Mouse (Mus musculus): Measurements from ENCODE around the gene Tm9sf4. TPM values are rescaled to one million over a fixed set of nuclear protein-coding genes. Genes with fewer than 3 reads are reported as not detected.

The Tm9sf4 gene
- total RNA-seq, 1 experiment from 2014 or later, result 104 TPM

DNA sequence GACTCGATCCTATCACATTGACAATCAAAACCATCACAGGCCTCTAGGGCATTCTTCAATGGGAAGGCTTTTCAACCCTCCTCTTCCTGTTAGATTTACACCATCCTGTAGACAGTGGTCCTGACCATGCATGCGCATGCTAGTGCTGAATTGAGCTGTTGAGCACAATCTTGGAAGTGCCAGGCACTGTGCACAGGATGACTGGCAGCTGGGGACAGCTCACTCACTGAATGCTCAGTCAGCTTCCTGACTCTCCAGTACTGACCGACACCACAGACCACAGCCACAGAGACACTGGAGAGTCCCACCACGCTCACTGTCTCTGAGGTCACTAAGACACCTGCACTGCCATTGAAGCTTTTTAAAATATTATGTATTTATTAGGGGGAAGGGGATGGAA lies 54.3 kb downstream of the Tm9sf4 start:
- DNase-seq, result no peak

DNA sequence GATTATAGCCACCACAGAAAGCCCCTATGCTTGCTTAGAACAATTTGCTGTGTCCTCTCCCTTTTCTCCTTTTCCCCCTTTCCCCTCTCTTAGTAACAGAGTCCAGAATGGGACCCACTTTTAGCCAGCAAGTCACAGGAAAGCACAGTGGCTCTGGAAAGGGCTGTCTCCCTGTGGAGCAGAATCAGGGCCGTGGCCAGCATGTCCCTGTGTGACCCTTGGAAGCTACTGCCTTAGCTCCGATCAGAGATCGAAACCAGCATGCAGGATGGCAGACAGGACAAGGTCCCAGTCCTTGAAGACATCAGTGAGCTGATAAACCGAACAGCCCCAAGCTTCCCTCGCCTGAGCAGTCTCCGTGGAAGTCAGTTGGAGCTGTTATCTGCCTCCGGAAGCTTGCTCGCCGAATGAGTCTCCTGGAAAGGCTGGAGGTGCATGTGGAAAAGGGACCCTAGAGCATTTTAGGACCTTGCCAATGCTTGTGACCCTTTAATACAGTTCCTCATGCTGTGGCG lies 56.8 kb downstream of the Tm9sf4 start:
- peak; percentile 46 for DNase-seq

DNA sequence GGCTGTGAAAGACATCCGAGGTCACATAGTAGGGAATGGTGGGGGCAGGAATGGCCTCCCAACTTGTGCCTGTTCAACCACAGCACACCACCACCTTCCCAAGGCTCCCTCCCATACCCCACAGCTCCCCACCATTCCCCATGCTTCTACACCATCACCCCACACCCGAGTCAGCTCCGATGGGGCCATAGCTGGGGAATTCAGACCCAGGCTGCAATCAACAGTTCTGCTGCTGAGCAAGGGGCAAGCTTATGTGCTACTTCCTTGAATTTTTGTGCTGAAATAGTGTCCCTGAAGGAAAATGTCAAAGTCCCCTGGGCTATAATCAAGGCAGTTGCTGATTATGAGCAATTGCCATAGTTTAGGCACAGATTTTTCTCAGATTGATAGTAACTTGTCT lies 57.4 kb downstream of the Tm9sf4 start:
- DNase-seq, result no peak

DNA sequence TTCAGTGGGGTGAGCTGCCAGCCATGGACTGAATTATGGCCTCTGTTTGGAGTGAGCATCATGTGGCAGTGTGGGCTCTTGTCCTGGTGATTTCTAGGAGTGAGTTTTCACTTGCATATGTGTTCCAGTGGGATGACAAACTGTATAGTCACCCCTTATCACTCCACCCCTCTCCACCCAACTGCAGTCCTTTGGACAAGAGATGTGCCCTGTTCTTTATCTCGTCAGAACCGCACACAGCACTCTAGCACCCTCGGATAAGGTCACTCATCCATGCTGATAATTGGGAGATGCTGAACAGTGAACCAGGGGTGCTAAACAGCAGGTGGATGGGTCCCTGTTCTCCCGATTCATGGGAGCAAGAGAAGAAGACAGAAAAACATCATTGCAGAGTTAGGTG lies 60.5 kb downstream of the Tm9sf4 start:
- no peak for DNase-seq

DNA sequence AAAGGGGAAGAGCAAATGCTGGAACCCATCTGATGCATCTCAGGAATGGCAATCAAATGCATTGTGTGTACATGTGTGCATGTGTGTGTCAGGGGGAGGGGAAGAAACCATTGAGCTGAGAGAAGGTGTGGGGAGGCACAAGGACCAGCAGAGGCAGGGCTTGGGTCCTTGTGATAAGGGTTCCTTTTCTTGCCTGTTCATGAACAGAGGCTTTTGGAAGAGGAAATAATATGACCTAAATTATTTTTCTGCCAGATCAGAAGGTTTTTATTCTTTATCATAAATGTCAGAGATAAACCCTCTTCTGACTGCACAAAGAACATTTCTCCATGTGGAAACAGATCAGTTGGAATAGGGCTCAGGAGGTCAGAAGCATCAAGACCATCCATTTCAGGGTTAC lies 61.0 kb downstream of the Tm9sf4 start:
- no peak for DNase-seq

DNA sequence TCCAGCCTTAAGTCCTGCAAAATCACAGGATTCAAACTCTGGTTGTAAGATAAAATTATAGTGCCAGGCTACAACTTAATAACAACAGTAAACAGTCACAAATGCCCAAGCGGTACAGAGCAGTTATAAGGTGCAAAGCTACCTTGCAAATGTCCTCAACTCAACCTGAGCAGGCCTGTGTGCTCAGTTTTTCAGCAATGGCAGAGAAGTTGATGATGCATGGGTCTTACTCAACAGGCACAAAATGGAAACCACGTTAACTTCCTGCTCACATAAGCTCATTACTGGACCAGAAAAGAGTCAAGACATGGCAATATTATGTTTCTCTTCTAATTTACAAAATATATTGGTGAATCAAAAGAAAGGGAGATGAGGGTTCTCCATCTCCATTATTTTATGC lies 61.5 kb downstream of the Tm9sf4 start:
- DNase-seq, result no peak

DNA sequence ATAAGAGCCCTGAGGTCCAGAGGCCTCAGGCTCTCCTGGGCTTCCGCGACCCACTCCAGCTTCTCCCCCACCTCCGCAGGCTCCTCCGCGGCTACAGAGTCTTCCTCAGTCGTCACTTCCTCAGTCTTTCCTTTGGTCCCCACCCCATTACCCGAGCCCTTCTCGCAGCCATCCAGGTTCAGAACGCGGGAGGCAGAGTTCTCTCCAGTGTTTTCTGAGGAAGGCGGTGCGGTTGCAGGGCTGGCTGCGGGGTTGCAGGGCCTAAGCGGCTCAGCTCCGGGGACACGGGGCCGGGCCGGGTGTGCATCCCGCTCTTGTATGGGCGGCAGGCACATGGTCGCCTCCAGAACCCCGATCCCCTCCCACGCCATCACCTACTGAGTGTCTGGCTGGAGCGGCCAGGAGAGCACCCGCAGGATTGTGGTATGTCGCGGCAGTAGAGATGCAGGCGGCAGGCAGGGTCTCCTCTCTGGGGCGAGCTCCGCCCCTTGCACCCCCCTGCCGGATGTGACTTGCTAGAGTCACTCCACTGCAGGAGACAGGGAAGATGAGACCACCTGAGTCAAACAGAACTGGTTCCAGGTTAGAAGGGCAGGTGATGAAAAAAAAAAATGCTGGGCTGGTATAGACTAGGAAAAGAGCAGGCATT lies 64.0 kb downstream of the Tm9sf4 start, which contains the start of gene Tspyl3:
Tspyl3 (minus strand) TSS at position 496 of the 649 bp plus-strand sequence.
- peak; percentile 62 for DNase-seq

DNA sequence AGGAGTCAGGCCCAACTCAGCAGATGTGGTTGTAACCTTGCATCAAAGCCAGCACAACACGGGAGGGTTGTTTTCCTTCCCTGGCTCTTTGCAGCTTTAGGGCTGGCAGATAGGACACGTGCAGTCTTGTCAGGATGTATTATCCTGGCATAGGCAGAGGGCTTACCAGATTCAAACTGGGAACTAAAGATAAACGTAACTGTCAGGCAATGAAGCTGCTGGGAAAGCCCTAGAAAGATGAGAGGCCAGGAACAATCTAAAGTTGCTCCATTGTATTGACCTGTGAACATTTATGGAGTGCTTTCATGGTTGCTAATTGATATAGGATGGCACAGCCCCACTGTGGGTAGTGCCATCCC lies 64.5 kb downstream of the Tm9sf4 start:
- DNase-seq, result no peak

DNA sequence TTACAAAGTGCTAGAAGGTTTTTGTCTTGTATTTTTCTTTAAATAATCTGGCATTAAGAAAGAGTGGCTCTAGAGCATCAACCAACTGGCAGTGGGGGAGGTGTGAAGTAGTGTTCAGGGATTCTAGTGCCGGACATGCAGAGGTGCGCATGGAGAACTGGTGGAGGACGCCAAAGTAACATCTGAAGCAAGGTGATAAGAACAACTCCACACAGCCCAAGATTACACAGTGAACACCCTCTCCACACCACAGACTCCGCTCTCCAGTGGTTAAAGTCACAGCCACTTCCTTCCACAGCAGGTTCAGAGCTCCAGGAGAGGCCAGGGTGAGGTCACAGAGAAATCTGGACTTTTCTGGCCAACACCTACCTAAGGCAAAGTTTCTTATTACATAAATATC lies 66.9 kb downstream of the Tm9sf4 start:
- no peak for DNase-seq

DNA sequence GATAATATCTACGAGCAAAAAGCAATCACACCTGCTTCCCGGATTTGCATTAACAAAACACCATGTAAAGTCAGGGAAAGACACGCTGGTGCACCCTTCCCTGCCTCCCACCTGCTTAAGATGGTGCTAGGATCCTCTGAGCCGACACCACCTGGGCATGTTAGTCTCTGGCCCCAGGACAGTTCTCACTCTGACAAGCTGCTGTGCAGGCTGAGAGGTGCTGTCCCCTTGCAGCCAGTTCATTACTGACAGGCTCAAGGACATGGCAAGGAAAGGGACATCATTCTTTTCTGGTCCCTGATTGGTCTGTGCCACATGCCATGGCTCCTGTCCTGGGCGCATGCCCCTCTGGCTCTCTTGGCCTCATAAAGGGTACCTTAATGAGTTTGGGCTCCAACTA lies 67.4 kb downstream of the Tm9sf4 start:
- DNase-seq, result no peak

DNA sequence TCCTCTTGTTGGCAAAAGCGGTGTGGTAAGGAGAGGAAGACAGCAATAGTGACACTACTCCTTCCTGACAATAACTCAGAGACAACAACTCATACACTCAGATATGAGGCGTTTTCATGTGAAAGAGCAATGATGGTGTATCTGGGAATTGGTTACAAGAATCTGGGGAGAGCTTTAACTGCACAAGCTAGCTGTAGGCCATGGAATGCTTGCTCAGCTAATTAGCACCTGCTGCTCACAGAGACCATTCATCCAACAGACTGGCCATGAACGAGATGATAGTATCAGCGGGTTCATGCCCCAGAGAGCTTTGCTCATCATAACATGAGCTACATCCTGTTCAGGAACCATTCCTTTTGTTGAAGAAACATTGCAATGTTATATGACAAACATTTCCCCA lies 76.1 kb downstream of the Tm9sf4 start:
- DNase-seq, result no peak

DNA sequence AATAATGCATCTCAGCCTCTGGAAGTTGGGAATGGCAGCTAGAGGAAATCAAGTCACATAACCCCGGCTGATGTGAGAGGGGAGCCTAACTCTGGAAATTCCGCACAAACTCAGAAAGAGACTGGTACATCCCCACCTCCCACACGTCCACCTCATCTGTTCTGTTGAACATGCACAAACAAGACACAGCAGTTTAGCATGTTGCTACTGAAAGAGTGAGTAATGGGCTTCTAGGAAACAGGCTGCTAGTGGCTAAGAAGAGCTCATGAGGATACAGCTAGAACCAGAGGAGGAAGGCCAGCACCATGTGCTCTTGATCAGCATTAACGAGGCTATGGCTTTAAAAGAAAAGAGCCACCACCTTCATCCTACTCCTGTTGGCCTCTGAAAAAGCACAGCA lies 76.8 kb downstream of the Tm9sf4 start:
- DNase-seq, result no peak

DNA sequence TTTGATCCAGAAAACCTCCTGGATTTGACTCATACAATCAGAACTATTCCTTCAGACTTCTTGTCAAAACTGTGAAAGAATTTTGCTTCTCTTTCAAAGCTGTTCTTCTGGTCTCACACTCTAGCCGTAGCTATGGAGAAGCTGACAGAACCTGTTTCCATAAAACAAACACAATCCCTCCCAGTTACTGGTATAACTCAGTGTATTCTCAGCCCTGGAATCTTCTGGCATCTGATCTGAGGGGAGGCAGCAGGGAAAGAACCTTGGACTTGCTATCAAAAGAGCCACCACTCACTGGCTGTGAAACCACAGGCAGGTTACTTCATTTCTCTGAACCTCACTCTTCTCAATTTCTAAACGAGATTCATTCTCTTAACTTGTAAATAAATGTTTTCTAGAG lies 77.3 kb downstream of the Tm9sf4 start:
- peak; percentile 67 for DNase-seq

DNA sequence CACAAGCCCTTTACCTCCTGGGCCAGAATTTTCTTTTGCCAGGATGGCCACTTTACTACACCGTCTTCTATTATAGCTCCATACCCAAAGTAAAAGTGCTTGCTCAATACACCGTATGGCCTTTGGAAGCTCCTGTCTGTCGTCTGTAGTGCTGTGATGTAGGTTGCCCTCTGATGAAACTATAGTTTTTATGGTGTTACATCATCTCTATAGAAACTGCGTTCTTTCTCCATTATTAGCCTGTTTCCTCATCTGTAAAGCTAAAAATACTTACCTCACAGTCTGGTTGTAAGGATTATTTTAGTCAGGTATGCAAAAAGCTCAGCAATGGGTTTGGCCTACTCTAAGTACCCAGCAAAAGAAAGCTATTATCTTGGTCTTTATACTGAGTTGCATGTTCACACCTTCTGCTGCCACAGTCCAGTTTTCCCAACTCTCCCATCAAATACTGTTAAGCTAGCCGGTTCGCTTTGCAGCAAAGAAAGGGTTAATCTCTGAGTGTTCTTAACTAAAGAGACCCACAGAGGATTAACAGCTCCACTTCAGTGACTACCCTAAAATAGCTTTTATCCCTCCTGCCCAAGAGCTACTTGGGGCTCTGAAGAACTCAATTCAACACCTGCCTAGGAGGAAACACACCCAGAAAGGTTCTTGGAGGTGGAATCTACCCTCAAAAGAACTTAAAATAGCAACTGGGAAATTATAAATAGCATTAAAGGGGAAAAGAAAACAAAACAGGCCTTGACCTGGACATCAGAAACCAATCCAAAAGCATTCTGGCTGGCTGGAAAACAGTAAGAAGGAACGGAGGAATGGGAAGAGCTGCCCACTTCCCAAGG lies 78.1 kb downstream of the Tm9sf4 start:
- DNase-seq, result no peak

DNA sequence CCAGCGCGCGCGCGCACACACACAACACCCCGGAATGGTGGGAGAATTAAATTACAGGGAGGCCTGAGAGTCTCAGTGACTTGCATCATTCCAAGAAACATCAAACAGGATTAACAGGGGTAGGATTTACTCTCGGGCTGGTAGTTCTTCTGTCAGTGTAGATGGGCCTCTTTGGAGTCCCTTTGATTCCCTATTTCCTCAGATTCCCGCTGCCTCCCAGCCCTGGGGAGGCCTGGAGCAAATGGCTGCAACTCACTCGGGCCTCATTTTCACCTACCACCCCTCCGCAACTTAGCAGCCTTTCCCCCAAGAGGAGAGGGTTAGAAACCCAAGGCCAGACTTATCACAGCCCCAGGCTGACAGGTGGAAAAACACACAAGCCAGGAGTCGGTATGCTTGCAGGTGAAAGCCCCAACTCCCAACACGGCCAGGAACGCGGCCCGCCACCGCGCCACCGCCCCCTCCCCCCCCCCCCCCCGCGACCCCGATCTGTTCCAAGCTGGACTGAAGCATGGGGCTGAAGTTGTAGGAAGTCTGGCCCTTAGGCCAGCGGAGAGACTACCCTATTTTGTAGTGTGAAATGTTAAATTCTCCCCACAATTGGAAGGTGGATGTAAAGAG lies 78.9 kb downstream of the Tm9sf4 start:
- DNase-seq, result peak; percentile 52

DNA sequence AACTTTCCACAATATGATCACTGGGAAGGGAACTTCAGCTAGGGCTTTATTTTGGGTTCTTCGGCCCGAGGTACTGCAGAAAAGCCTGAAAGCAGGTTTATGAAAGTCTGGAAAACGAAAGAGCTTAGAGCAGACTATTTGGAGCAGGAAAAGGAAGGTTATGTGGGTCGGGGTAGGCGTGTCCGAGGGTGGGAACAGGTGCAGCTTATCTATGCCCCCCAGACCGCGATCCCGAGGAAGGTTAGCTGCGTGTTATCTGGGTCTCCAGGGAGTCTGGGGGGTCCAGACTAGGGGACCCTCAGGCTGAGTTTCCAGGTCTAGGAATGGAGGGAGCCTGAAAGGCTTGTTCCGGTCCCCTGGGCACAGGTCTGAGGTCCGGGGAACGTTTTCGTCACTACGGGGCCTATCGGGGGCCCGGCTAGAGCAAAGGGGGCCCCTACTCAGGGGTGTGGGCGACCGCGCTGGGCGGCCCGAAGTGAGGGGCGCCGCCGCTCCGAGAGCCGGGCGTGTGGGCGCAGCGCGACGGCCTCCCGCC lies 79.7 kb downstream of the Tm9sf4 start:
- peak; percentile 36 for DNase-seq

DNA sequence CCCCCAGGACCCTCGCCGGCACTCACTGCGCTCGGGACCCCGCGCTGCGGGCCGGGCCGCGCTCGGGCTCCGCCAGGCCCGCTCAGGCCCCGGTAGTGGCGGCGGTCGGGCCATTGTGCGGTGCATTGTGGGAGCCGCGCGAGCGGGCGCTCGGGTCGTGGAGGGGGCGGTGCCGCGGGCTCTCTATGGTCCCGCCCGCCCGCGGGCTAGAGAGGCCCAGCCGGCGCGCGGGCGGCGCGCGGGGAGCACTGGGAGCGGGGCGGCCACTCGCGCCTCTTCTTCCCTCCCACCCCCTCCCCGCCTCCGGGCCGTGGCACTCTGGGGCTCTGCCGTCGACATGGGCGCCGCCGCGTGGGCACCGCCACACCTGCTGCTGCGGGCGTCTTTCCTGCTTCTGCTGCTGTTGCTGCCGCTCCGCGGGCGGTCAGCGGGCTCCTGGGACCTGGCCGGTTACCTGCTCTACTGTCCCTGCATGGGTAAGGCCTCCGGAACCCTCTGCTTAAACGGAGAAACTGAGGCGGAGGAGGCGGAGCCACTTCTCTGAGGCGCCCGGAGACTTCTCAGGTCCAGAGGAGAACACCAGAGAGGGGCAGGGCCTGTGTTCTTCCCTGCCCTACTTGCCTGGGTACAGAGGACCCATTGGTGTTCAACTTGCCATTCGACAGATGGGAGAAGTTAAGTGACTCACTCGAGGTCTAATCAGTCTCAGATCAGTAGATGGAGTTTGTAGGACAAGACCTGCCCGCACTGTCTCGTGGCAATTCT lies 80.3 kb downstream of the Tm9sf4 start, which contains the start of the genes Plagl2 and Pofut1:
Plagl2 (minus strand) TSS at position 177 of the 765 bp plus-strand sequence.
Pofut1 (plus strand) TSS at position 284 of the 765 bp plus-strand sequence.
- DNase-seq, result peak; percentile 95

DNA sequence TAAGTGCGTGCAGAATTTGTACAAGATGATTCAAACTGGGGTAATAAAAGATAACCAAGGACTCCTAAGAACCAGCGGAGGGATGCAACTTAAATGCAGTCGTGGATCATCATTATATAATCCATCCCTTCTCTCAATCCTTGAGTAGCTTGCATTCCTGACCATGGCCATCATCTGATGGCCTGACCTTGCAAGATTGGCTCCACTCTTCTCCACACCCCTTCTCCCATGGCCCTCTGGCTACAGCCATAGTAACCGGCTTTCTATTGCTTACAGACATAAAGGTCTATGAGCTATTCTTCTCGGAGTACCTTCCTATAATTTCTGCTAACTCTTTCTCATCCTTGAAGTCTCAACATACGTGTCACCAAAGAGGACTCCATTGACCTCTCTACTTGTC lies 81.1 kb downstream of the Tm9sf4 start:
- DNase-seq, result peak; percentile 34

DNA sequence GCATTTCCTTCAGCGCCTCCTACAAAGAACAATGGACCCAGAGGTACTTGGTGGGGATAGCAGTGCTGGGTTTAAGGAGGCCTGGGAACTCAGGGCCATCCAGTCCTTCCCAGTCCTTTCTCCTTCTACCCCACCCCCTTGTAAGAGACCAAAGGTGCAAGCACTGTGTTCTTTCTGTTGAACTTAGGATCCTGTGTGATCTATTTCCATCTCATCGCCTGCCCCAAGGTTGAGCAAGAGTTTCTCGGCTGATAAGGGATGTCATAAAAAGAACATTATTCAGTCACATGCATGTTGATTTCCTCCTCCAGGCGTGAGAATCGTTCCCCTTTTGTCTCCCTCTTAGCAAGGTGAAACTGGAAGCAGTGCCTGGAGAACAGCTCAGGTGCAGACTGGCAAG lies 88.6 kb downstream of the Tm9sf4 start:
- no peak for DNase-seq

DNA sequence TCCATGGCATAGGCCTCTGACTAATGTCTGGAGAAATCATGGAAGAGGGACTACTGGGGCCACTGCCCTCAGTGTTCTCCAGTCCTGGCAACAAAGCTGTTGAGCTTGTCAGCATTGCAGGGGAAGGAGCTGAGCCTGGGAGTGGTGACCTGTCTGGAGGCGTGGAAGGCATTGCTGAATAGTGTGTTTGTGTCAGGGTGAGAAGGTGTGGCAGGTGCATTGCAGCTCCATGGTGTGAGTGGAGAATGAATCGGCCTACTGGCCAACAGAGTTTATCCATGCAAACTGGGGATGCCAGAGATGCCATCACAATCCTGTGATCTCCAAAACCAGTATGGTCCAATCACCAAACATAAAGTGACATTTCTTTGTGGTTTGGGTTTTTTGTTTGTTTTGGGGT lies 95.5 kb downstream of the Tm9sf4 start:
- no peak for DNase-seq

DNA sequence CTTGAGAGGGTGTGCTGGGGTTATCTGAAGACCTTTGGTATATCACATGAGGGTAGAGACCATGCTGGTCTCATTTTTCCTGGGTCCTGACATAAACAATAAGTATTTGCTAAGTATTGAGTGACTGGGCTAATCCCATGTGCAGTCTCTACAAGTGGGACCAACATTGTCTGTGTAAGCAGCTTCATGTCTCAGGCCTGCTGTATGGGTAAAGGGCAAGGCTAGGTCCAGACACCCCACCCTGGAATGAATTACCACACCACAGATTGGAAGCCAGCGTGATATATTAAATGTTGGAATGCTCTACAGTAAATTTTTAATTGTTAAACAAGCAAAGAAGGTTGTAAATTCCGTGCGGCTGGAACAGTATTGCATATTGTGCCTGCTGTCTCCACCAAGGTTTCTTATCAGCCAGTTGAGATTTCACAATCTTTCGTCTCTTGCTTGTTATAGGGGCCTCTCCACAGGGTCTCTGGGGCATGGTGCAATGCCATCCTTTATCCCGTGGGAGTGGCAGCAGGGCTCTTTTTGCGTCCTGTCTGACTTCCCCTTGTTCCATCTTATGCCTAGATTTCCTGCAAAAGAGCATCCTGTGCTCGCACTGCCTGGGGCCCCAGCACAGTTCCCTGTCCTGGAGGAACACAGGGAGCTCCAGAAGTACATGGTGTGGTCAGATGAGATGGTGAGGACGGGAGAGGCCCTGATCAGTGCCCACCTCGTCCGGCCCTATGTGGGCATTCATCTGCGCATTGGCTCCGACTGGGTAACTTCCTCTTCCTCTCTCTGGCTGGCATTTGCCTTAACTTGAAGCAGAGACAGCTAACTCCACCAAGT lies 98.1 kb downstream of the Tm9sf4 start:
- DNase-seq, result no peak

All from adrenal gland, postnatal 14 days (tissue).